Mouse (Mus musculus) left cerebral cortex, postnatal 25 days (tissue): ENCODE measurements around the gene Impdh1. TPM values are rescaled to one million over a fixed set of nuclear protein-coding genes. Genes with fewer than 3 reads are reported as not detected.

ENCODE experiments used
- DNase-seq, 2 experiments: peaks; one replicate each; pipeline ENCODE4 v3.0.0; 2022; ENCODE audit warnings: low spot score in 2 of 2, mixed read lengths in 1 of 2
- intact Hi-C: fragments of 180-260 bp; cut with DNase I; formaldehyde crosslinking; loops from one replicate; pipeline ENCODE4 v1.15.1; 2025
- microRNA-seq, 2 experiments: library from miRNA; unstranded; fragments of <30 nt; microRNA quantifications; one replicate each; pipeline ENCODE4 v1.2.0; 2022
- total RNA-seq, 2 experiments: library from RNA; stranded (reverse); gene quantifications; 2 replicates each; pipeline ENCODE4 v1.2.3; 2021

The Impdh1 gene
- total RNA-seq, 2 experiments from 2014 or later = 66.1 to 68.8 TPM

- intact Hi-C loops = loop anchor here (10.0 kb wide), 1 partner anchor 304 kb away; the partner anchor contains the start of gene Atp6v1f
- no peak for DNase-seq
These were observed 55.4 kb downstream of the Impdh1 start for GRCm38 (mm10) chr6:29160786-29161185.

GRCm38 (mm10) chr6:29156326-29156725 lies 59.8 kb downstream of the Impdh1 start:
- no peak for DNase-seq
- intact Hi-C loops = no loop called here

Small RNA genes lying within 50 kb of the gene (microRNA-seq; reads per million reads assigned to microRNA genes)
- gene Gm24303 = 0 reads per million in 2 experiments

Other genes with a start within 250 kb of the Impdh1 start
- not detected for gene Lep, start 156.1 kb downstream of the Impdh1 start, total RNA-seq
- 10 to 100 TPM; 38.7 to 45.7 TPM for gene Rbm28, start 51.4 kb downstream of the Impdh1 start, total RNA-seq
- 1 to 10 TPM; 2.4 to 2.9 TPM for gene Prrt4, start 36.8 kb downstream of the Impdh1 start, total RNA-seq
- 1 to 10 TPM; 6.7 to 8.4 TPM for gene Hilpda, start 56.1 kb upstream of the Impdh1 start, total RNA-seq
- under 1 TPM; 0.34 to 0.41 TPM for gene Fam71f2, start 63.2 kb upstream of the Impdh1 start, total RNA-seq
- gene Fam71f1, start 102.8 kb upstream of the Impdh1 start, total RNA-seq = not detected
- 10 to 100 TPM; 71.9 to 72.5 TPM for gene Calu, start 131.7 kb upstream of the Impdh1 start, total RNA-seq
- gene Opn1sw, start 172.1 kb upstream of the Impdh1 start, total RNA-seq = under 1 TPM in 1 of 2 experiments, not detected in 1; 0.32 TPM
- gene Ccdc136, start 179.9 kb upstream of the Impdh1 start, total RNA-seq = 10 to 100 TPM; 84.7 to 92.0 TPM
- 1 to 10 TPM; 1.5 to 1.6 TPM for gene Flnc, start 216.9 kb upstream of the Impdh1 start, total RNA-seq